Mouse (Mus musculus): ENCODE results near the gene Gemin4. TPM values are rescaled to one million over a fixed set of nuclear protein-coding genes. Genes with fewer than 3 reads are reported as not detected.

Gene Gemin4
- 18.1 and 18.7 TPM in 2 replicates for polyA plus RNA-seq (2015; fragmentation: Nextera tagmentation; extraction: Ambion mirVana)

DNA sequence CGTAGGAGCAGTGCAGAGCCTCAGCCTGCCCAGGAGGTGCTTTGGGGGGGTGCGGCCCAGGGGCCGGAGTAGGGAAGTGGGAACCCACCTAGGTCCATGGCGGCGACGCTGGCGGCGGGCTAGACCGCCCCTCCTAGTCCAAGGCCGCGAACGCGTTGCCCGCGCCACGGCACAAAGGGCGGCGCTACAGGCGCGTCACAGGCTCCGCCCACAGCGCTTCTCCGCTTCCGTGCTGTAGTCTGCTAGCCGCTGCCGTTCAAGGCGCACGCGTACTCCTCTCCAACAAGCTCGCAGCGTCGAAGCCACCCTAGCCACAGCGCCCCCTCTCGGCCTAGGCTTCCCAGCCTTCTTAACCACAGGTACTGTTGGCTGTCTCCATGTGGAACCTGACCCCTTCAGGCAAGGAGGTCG lies at the start of gene Gemin4, which contains the start of gene Dbil5:
Gemin4 (minus strand) TSS at position 275 of the 411 bp plus-strand sequence.
Dbil5 (plus strand) TSS at position 219 of the 411 bp plus-strand sequence.
- ATAC-seq (replicated peaks), result peak; percentile 99
- Histone ChIP-seq H3K36me3 (peaks cover 32% of the 10 kb centered on the region), H3K4me3 (peak within 1 kb of the TSS; percentile 88), H3K4me1 (peaks cover 7% of the 10 kb centered on the region), H3K27me3 (no peaks in the 10 kb centered on the region), H3K27ac (replicated peaks) (peak within 1 kb of the TSS; percentile 91), H3K9me3 (no peaks in the 10 kb centered on the region), H3K4me2 (replicated peaks) (peak within 1 kb of the TSS; percentile 69), H3K9ac (replicated peaks) (peak within 1 kb of the TSS; percentile 89)
- WGBS, result under 1% methylated on average over 35 of the region's 35 CpGs

DNA sequence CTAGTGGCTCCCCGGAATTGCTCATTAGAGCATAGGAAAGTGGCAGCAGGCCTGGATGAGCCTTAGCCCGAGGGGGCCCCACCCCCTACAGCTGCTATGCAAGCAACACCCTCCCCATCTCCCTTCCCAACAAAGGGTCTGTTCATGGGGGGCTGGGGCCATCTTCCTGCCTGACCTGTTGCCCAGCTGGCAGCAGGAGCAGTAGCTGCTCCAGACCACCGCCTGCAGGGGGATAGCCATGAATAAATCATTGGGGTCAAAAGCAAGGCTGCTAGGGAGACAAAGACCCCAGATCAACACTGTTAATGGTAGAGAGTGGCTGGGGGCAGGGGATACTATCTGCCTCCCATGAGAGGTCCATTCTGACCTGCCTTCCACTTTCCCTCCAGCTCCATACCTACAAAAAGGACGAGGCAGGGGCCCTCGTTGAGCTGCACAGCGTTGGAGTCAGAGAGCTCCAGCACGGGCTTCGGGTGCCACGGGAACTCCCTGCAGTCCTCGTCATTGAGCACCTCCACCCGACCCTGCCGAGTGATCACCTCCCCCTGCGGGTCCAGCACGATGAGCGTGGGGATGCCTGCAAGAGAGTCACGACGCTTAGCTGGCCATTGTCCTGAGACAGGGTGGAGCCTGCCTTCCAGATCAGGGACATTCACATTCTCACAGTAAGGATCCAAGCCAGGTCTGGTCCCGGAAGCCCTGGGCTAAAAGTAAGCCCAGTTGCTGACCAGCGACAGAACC lies 45.3 kb upstream of the Gemin4 start:
- Histone ChIP-seq H3K27me3 (no peaks in the 10 kb centered on the region), H3K36me3 (no peaks in the 10 kb centered on the region), H3K4me3 (no peak overlapping the region), H3K9ac (replicated peaks) (no peak overlapping the region), H3K9me3 (no peaks in the 10 kb centered on the region), H3K4me2 (replicated peaks) (peak overlapping the region; percentile 10; the same call in 1 of the 2 replicates), H3K4me1 (peaks cover 26% of the 10 kb centered on the region), H3K27ac (replicated peaks) (no peak overlapping the region)
- ATAC-seq (replicated peaks), result no peak
- 17% methylated on average over 19 of the region's 19 CpGs for WGBS

DNA sequence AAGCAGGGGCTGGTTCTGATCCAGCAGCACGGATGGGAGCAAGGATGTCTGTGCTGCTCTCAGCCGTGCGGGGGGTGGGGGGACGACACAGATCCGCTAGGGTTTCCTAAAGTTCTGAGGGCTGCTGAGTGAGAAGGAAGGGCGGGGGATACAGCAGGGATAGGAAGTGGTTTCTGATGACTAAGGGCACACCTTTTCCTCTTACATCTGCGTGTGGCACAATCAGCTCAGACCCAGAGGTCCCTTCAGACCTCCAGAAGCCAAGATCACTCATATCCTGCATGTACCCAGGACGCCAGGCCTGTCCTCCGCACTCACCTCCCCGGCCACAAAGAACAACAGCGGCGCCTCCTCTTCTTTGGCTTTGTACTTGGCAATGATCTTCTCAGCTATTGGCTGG lies 43.8 kb upstream of the Gemin4 start:
- WGBS, result 70% methylated on average over 12 of the region's 12 CpGs
- no peak overlapping the region for H3K27ac ChIP-seq (replicated peaks)
- H3K9ac ChIP-seq (replicated peaks), result no peak overlapping the region
- peaks cover 23% of the 10 kb centered on the region for H3K4me1 ChIP-seq
- no peak overlapping the region for H3K4me2 ChIP-seq (replicated peaks)
- no peaks in the 10 kb centered on the region for H3K9me3 ChIP-seq
- no peaks in the 10 kb centered on the region for H3K27me3 ChIP-seq
- H3K4me3 ChIP-seq, result no peak overlapping the region
- ATAC-seq (replicated peaks), result no peak
- no peaks in the 10 kb centered on the region for H3K36me3 ChIP-seq

DNA sequence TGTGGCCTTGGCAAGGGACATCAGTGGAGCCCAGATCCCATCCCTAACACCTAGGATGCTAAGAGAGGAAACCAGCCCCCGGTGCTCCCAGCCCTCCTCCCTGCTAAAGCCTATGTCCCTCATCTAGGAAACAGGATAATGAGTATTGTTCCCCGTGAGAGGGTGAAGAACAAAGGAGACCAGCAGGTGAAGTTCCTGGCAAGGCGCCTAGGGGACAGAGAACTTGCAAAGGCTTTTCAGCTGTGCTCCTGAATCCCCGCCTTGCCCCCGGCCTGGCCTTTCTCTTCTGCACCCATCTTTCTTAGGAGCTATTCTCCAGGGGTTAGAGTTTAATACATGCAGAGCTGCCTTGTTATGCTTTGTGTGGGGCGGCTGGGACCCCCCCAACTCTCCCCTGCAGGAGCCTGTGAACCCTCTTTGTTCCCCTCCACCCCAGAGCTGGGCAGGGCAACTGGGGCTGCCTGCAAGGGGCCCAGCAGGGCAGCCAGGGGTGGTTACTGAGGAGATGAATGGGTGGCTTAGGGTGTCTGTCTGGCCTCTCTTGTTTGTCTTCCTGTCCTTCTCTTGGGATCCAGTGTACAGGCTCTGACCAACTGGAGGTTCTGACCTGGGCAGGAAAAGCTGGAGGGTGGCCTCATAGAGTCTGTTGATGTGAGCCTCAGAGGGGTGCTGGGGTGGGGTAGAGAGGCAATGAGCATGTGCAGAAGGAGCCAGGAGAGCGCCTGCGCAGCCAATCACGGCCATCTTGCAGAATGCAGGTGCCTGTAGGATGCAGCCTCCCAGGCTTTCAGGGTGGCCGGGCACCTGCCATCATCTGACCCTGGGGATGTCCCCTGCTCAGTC lies 43.0 kb upstream of the Gemin4 start:
- H3K9ac ChIP-seq (replicated peaks), result no peak overlapping the region
- H3K36me3 ChIP-seq, result no peaks in the 10 kb centered on the region
- no peak overlapping the region for H3K27ac ChIP-seq (replicated peaks)
- 35% methylated on average over 10 of the region's 10 CpGs for WGBS
- H3K4me1 ChIP-seq, result peaks cover 29% of the 10 kb centered on the region
- H3K4me2 ChIP-seq (replicated peaks), result no peak overlapping the region
- H3K4me3 ChIP-seq, result no peak overlapping the region
- H3K27me3 ChIP-seq, result no peaks in the 10 kb centered on the region
- no peaks in the 10 kb centered on the region for H3K9me3 ChIP-seq
- ATAC-seq (replicated peaks), result 0 out of 2 replicates have a peak, but pooled peaks have one; percentile 38

GRCm38 (mm10) chr11:76258511-76258910 lies 41.0 kb upstream of the Gemin4 start:
- Histone ChIP-seq H3K9me3 (no peaks in the 10 kb centered on the region), H3K4me2 (replicated peaks) (no peak overlapping the region), H3K27me3 (no peaks in the 10 kb centered on the region), H3K4me1 (peaks cover 33% of the 10 kb centered on the region), H3K36me3 (no peaks in the 10 kb centered on the region), H3K27ac (replicated peaks) (no peak overlapping the region), H3K4me3 (no peak overlapping the region), H3K9ac (replicated peaks) (no peak overlapping the region)
- WGBS, result 84% methylated on average over 6 of the region's 6 CpGs
- ATAC-seq (replicated peaks), result no peak

GRCm38 (mm10) chr11:76257386-76257785 lies 39.9 kb upstream of the Gemin4 start:
- no peak overlapping the region for H3K27ac ChIP-seq (replicated peaks)
- H3K4me2 ChIP-seq (replicated peaks), result no peak overlapping the region
- WGBS, result 72% methylated on average over 4 of the region's 4 CpGs
- no peak overlapping the region for H3K9ac ChIP-seq (replicated peaks)
- no peaks in the 10 kb centered on the region for H3K36me3 ChIP-seq
- no peak overlapping the region for H3K4me3 ChIP-seq
- peaks cover 25% of the 10 kb centered on the region for H3K4me1 ChIP-seq
- H3K27me3 ChIP-seq, result no peaks in the 10 kb centered on the region
- no peaks in the 10 kb centered on the region for H3K9me3 ChIP-seq
- ATAC-seq (replicated peaks), result no peak

GRCm38 (mm10) chr11:76256129-76256528 lies 38.7 kb upstream of the Gemin4 start:
- no peaks in the 10 kb centered on the region for H3K27me3 ChIP-seq
- H3K9ac ChIP-seq (replicated peaks), result no peak overlapping the region
- no peak overlapping the region for H3K4me3 ChIP-seq
- no peaks in the 10 kb centered on the region for H3K9me3 ChIP-seq
- H3K4me1 ChIP-seq, result peaks cover 24% of the 10 kb centered on the region
- no peak for ATAC-seq (replicated peaks)
- H3K4me2 ChIP-seq (replicated peaks), result no peak overlapping the region
- peaks cover 2% of the 10 kb centered on the region; the same call in 1 of the 2 replicates for H3K36me3 ChIP-seq
- no peak overlapping the region for H3K27ac ChIP-seq (replicated peaks)
- 62% methylated on average over 5 of the region's 5 CpGs for WGBS

DNA sequence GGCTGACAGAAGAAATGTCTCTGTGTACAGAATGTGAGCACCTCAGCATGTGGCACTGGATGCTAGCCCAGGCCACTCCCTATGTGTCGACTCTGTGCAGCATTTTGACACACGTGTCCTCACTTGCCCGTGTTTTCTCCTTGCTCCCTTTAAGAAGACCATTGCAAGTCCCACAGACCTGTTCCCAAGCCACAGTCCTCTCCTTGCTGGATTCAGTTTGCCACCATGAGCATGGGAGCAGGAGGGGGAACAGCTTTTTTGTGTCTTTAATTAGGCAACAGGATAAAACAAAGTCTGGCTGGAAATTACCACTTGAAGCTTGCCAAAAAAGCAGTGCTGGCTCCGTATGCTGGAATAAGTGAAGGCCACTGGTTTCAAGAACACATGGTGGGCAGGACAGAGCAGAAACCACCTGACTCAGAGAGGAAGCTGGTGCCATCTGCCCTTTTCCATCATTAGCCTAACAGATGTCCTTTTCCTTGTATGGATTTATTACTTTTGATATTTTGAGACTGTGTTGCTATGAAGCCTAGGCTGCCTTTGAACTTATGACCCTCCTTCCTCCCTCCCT lies 38.1 kb upstream of the Gemin4 start:
- no peak overlapping the region for H3K9ac ChIP-seq (replicated peaks)
- peaks cover 7% of the 10 kb centered on the region; the same call in 1 of the 2 replicates for H3K36me3 ChIP-seq
- H3K4me3 ChIP-seq, result no peak overlapping the region
- H3K4me1 ChIP-seq, result peaks cover 18% of the 10 kb centered on the region
- no peak; the same call in 1 of the 2 replicates for ATAC-seq (replicated peaks)
- H3K27ac ChIP-seq (replicated peaks), result no peak overlapping the region
- no peak overlapping the region for H3K4me2 ChIP-seq (replicated peaks)
- H3K27me3 ChIP-seq, result no peaks in the 10 kb centered on the region
- H3K9me3 ChIP-seq, result no peaks in the 10 kb centered on the region
- WGBS, result 48% methylated on average over 4 of the region's 4 CpGs

DNA sequence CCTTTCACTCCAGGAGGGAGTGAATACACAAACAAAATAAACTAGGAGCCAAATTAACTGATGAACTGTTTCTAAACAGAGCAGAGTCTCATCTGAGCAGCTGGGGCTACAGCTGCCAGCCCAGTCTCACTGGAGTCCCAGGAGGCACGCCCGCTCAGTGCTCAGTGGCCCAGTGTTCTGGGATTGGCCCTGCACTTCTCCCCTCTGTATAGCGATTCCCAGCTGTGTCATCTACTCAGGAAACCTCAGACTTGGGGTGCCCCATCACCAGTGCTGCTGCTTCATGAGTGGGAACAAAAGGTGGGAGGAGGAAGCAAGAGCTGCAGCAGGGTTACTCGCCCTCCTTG lies 36.4 kb upstream of the Gemin4 start:
- Histone ChIP-seq H3K4me1 (peaks cover 15% of the 10 kb centered on the region), H3K4me3 (no peak overlapping the region), H3K9ac (replicated peaks) (no peak overlapping the region), H3K4me2 (replicated peaks) (no peak overlapping the region), H3K36me3 (peaks cover 15% of the 10 kb centered on the region), H3K27me3 (no peaks in the 10 kb centered on the region), H3K27ac (replicated peaks) (no peak overlapping the region), H3K9me3 (no peaks in the 10 kb centered on the region)
- ATAC-seq (replicated peaks), result 0 out of 2 replicates have a peak, but pooled peaks have one; percentile 28
- WGBS, result 84% methylated on average over 4 of the region's 4 CpGs

- H3K9me3 ChIP-seq, result no peaks in the 10 kb centered on the region
- H3K36me3 ChIP-seq, result peaks cover 18% of the 10 kb centered on the region
- peak; percentile 78 for ATAC-seq (replicated peaks)
- peaks cover 15% of the 10 kb centered on the region for H3K4me1 ChIP-seq
- no peak overlapping the region for H3K4me3 ChIP-seq
- H3K4me2 ChIP-seq (replicated peaks), result no peak overlapping the region
- no peak overlapping the region for H3K27ac ChIP-seq (replicated peaks)
- no peaks in the 10 kb centered on the region for H3K27me3 ChIP-seq
- no peak overlapping the region for H3K9ac ChIP-seq (replicated peaks)
- 50% methylated on average over 5 of the region's 5 CpGs for WGBS
These were observed 35.9 kb upstream of the Gemin4 start for GRCm38 (mm10) chr11:76253145-76253917.

DNA sequence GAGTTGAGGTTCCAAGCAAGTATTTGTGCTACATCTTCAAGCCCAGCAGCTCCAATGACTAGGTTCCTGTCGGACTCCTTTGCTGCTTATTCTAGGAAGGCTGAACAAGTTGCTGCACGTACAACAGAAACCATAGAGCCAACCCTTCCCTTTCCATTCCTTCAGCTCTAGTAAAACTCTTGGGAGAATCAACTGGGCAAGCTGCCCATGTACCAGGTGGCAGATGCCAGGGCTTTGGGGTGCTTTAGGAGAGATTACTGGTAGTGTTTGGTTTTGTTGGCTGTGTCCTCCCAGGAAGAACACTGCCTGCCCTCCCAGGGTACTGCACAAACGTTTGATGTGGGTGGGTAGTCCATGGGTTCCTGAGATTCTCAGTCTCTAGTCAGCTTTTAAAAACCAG lies 34.6 kb upstream of the Gemin4 start:
- ATAC-seq (replicated peaks), result no peak
- WGBS, result 52% methylated on average over 3 of the region's 3 CpGs
- Histone ChIP-seq H3K4me2 (replicated peaks) (no peak overlapping the region), H3K36me3 (peaks cover 20% of the 10 kb centered on the region), H3K27ac (replicated peaks) (no peak overlapping the region), H3K27me3 (no peaks in the 10 kb centered on the region), H3K9me3 (no peaks in the 10 kb centered on the region), H3K4me1 (peaks cover 15% of the 10 kb centered on the region), H3K4me3 (no peak overlapping the region), H3K9ac (replicated peaks) (no peak overlapping the region)

All from forebrain, embryonic 15.5 days (tissue).